Mouse (Mus musculus): ENCODE results near the gene Col4a3bp.
"Not testable (repeated sequence)": the region's sequence is repeated elsewhere in the genome, so short reads cannot be mapped to it uniquely, and the experiment has no call there.

The Col4a3bp gene

DNA sequence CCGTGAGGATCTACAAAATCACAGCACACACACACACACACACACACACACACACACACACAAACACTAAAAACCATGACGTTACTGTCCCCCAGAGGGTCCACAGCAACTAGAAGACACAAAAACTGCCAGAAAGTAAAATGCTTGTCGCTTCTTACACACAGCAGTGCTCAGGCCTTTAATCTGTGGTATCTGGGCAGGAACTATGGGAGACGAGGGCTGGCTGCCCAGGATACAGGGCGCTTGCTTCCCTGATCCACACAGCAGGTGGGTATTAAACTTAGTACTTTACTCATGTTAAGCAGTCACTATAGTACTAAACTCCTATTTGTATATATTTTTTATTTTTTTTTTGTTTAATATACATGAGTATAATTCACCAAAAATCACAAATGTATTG, 103.4 kb downstream of the Col4a3bp start:
- no peak for DNase-seq (ENCODE audit: low read depth, low spot score)

- DNase-seq (ENCODE audit: low read depth, low spot score): no peak
Observed at GRCm38 (mm10) chr13:96653041-96653440, 110.6 kb downstream of the Col4a3bp start.

DNA sequence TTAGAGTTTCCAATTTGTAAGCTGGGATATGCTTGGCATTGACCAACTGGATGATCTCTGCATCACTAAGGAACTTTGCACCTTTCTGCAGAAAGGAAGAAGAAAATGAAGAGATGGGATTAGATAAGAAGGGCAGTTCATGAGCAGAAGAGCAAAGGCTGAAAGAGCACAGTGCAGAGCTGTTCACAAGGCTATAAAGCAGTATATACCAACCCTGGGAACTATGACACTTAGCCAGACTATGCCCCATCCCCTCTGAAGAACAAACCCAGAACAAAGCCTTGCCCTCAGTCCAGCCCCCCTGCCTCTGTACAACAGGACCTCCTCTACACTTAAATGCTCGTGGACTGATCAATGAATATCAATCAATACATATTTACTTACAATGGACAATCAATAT, 114.3 kb downstream of the Col4a3bp start:
- DNase-seq (ENCODE audit: low read depth, low spot score): no peak

DNA sequence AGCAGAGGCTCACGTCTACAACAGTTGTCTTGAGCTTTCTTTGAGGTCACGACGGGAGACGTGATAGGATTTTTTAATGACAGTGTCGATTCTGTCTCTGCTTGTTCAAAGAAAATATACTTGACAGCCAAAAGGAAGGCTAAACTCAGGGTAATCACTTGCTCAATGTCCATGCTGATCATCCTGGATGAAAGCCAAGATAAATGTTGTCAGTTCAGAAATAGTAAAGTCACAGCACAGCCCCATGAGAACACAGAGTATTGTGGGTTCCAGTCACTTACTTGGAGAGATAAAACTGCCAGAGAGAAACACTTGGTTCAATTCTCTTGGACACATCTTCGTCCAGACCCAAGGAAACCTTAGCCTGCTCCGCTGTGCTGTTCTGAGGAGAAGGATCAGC, 116.5 kb downstream of the Col4a3bp start:
- no peak for DNase-seq (ENCODE audit: low read depth, low spot score)

DNA sequence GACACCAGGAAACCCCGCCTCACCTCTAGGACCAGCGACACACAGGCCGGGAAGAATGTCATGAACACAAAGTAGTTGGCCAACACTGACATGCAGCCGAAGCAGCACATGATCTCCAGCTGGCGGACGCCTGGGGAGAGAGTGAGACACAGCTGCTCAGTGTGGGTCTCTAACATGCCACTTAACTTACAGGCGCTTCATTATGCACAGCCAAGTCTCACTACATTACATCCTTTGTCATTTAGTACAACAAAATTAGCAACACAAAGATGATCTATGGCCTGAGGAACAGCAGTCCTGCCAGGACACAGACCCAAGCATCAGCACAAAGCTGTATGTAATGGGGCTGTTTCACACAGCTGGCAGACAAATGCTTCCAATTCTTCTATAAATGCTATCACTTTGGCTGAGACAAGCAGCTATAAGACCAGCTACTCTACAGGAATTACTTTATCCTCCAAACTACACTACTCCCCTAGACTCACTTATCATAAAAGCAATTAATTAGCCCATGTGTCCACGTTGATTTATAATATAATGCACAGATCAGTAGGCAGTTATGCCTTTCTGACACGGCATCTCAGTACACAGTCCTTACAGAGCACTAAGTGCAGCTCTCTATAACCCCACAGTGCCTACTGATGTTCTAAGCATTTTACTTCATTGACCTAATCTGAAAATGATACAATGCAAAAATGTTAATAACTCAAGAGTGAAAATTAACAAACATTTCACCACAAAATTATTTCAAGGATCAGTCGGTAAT, 117.9 kb downstream of the Col4a3bp start:
- no peak for DNase-seq (ENCODE audit: low read depth, low spot score)

DNA sequence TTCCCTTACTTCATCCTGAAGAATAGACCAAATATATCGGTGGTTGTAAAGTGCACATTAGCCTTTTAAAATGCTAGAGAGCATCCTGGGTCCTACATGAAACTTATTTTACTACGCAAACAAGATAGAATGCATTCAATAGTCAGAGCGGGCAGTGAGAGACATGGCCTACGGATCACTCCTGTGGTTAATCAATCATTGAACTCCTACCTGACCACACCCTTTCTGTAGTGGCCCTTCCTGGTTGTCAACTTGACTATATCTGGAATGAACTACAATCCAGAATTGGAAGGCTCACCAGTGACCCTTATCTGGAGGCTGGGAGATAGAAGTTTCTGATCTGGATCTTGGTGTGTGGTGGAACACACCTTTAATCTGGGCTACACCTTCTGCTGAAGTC, 120.7 kb downstream of the Col4a3bp start:
- DNase-seq (ENCODE audit: low read depth, low spot score): not testable (repeated sequence)

- no peak for DNase-seq (ENCODE audit: low read depth, low spot score)
Observed at GRCm38 (mm10) chr13:96664419-96664974, 122.1 kb downstream of the Col4a3bp start.

DNA sequence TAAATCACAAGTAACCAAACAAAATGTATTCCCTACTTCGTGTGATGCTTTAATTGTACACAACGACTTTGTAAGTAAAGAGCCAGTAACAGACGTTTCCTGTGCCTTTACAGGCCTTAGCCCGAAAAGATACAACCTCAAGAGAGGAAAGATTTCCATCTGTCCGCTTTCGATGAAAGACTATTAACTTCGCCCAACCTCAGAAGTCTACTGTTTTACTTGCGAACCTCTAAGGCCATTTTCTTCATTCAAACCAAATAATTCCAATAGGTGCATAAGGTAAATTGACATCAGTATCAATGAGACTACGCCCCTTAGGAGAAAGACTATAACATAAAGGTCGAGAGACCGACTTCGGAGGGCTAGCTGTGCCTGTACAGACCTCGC, 127.6 kb downstream of the Col4a3bp start:
- no peak for DNase-seq (ENCODE audit: low read depth, low spot score)

DNA sequence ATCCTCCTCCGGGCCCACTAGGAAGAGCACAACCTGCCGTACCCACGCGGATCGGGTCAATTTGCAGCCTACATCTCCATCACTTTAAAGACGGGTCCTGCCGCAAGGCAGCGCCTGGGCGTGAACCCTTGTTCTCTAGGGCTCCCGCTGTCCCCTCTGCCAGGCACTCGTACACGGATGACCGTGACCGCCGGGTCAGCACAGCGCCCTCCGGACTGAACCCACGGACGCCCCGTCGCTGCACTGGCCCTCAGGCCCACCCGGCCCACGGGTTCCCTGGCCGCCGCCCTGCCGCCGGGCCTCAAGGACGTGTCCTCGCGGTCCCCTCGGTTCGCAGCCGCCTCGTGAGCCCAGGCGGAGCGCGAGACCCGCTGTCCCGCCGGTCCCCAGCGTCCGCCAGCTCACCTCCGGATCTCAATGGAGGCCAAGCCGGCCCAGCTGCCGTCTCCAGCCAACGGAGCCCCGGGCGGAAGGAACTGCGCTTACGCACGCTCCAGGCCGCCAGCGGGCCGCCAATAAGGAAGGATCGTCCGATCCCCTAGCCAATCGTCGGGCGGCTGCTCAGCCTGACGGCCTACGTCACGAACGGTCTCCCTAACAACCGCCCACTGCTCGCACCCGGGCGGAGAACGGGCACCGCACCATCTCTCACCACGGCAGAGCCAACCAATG, 128.1 kb downstream of the Col4a3bp start, which contains the start of gene Hmgcr:
Hmgcr (minus strand) TSS at position 531 of the 672 bp plus-strand sequence.
- DNase-seq (ENCODE audit: low read depth, low spot score): peak; percentile 97

- no peak for DNase-seq (ENCODE audit: low read depth, low spot score)
Observed at GRCm38 (mm10) chr13:96671078-96671905, 128.9 kb downstream of the Col4a3bp start.

DNA sequence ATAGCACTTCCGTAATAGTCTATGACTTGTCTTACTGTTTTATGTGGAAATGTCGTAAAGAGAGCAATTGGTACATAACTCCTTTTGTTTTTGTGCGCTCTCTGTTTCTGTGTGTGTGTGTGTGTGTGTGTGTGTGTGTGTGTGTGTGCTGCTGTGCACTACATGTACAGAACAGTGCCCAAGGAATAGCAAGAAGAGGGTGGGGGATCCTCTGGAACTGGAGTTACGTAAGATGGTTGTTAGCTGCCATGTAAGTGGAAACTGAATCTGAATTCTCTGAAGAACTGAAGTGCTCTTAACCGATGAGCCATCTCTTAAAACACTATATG, 129.5 kb downstream of the Col4a3bp start:
- no peak for DNase-seq (ENCODE audit: low read depth, low spot score)

DNA sequence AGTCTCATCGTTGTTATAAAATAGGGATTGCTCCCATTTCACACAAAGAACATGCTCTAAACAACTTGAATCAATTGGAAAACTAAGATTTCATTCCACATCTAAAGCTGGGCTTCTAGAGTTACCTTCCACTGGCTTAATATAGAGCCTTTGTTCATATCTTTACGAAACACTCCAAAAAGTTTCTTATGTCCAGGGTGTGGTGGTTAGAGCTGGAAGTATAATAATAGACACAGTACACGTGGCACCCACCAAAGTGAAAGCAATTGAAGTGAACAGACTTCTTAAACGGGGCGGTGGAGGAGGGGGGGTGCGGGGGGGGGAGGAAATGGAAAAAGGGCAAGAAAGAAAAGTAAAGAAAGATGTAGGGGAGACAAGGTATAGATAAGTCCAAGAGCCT, 129.9 kb downstream of the Col4a3bp start:
- DNase-seq (ENCODE audit: low read depth, low spot score): no peak

DNA sequence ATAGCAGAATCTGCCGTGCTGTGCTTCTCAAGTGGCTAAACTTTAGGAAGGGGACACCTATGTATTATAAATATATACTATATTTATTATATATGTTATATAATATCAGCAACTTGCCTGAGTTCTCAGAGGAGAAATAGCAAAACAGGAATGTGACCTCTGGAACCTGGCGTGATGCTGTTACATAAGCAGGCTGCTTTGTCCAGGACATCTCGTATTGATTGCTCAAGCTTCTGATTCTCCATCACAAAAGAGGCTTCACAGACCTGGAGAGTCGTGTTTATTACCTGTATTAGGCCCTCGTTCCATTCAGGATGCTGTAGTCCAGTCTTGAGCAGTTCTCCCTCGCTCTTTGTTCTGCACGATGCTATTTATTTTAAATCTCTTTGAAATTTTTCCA, 131.4 kb downstream of the Col4a3bp start:
- DNase-seq (ENCODE audit: low read depth, low spot score): no peak

DNA sequence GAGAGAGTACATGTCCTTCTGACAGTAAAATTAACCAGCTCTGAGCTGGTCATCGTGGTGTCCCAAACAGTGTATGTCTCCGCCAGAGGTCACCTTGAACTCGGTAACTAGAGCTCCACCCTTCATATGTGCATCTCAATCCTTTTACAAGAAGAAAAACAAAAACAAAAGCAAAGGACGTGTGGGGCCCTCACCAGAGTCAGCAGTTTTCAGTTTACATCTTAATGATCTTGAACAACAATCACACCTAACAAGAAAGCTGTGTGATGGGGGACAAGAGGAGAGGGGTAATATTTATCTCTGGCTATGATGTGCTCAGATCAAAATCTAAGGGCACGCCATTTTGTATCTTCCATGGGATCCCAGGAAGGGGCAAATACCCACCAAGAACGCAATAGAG, 133.3 kb downstream of the Col4a3bp start:
- DNase-seq (ENCODE audit: low read depth, low spot score): no peak

- peak; percentile 51 for DNase-seq (ENCODE audit: low read depth, low spot score)
Observed at GRCm38 (mm10) chr13:96677071-96677470, 134.7 kb downstream of the Col4a3bp start.

- no peak for DNase-seq (ENCODE audit: low read depth, low spot score)
Observed at GRCm38 (mm10) chr13:96678616-96679015, 136.2 kb downstream of the Col4a3bp start.

DNA sequence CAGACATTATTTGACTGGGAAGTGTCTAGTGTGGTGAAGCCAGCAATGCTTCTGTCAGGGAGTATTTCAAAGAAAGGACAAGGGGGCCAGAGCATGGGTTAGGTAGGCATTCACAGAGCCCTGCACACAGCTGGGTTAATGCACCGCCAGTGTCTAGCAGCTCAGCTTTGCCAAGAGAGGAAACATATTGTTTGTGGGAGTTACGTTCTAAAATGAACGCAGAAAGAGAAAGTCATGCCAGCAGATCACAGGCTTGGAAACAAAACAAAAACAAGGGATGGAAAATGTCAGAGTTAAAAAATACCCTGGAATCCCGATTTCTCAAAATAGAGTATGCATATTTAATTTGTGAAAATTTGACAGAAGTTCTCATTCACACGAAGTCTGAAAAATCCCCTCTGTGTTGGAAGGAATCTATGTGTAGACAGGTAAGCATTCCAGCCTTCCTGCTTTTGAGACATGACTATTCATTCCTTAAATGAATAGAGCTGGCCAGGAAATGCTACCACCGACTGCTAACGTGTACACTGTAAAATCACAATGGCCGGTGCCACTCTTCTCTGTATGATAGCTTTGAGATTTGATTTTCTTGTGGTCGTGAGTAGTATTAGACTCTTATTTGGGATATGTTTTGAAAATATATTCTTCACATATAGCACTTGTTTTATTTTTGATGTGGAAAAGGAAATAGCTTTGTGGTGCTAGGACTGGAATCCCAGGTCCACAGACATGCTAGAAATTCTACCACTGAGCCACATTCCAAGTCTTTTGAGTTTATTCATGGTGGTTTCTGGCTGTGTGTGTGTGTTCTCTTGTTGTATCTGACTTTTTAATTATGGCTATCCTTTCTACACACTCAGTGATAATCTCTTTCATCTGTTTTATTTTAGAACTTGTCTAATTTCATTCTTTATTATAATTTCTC, 138.0 kb downstream of the Col4a3bp start:
- peak; percentile 58 for DNase-seq (ENCODE audit: low read depth, low spot score)

GRCm38 (mm10) chr13:96681088-96681620, 138.7 kb downstream of the Col4a3bp start:
- DNase-seq (ENCODE audit: low read depth, low spot score): peak; percentile 76

DNA sequence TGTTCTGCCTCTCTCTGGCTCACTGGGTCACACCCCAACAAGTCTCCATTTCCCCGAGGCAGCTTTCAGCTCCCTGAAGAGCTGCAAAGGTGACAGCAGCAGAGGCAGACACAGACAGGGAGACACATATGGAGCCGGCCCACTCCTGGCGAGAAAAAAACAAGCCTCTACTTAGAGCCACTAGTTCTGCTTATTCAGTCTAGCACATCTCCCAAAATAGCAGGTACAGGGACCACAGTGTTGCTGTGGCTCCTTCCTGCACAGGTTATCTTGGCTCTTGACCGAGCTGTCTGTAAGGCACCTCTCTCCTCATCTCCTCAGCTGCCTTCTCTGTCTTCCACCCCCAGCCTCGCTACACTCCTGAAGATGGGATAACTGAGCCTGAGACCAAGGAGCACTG, 142.4 kb downstream of the Col4a3bp start:
- no peak for DNase-seq (ENCODE audit: low read depth, low spot score)

GRCm38 (mm10) chr13:96687261-96687660, 144.8 kb downstream of the Col4a3bp start:
- DNase-seq (ENCODE audit: low read depth, low spot score): peak; percentile 70

All from 3T3-L1 (cell line).